Mouse (Mus musculus) limb, embryonic 14.5 days (tissue): ENCODE data around the gene Magi3. TPM values are rescaled to one million over a fixed set of nuclear protein-coding genes. Genes with fewer than 3 reads are reported as not detected.

Experiments used
- ATAC-seq: fragments of 200-750 bp; cut with Nextera tagmentation; 2 replicates; pipeline ENCODE4 v1.8.0; 2017; ENCODE audit warnings: low read depth, moderate number of reproducible peaks, moderate TSS enrichment; ENCODE audit not compliant: low FRiP score
- DNase-seq: peaks from one replicate; pipeline ENCODE4 v3.0.0-alpha.2; 2015; ENCODE audit warnings: low spot score
- H3K27ac ChIP-seq: fragments of 300-500 bp; sonication (generic); replicated peaks from 2 replicates; pipeline ENCODE4 v1.5.1; 2014; ENCODE audit warnings: low read depth, mild to moderate bottlenecking, low read length, moderate library complexity, mixed read lengths
- H3K27me3 ChIP-seq: fragments of 300-500 bp; sonication (generic); 2 replicates; pipeline ENCODE4 v1.6.1; 2014; ENCODE audit warnings: low read length, mixed read lengths; ENCODE audit not compliant: control insufficient read depth, insufficient read depth
- H3K36me3 ChIP-seq: fragments of 300-500 bp; sonication (generic); 2 replicates; pipeline ENCODE4 v1.6.1; 2014; ENCODE audit warnings: mild to moderate bottlenecking, low read length, moderate library complexity, mixed read lengths; ENCODE audit not compliant: control insufficient read depth, insufficient read depth
- H3K4me1 ChIP-seq: fragments of 300-500 bp; sonication (generic); 2 replicates; pipeline ENCODE4 v1.6.1; 2014; ENCODE audit warnings: antibody characterized with exemption, low read length, mixed read lengths; ENCODE audit not compliant: control insufficient read depth, insufficient read depth
- H3K4me2 ChIP-seq: fragments of 300-500 bp; sonication (generic); replicated peaks from 2 replicates; pipeline ENCODE4 v1.6.1; 2014; ENCODE audit warnings: low read depth, mild to moderate bottlenecking, low read length, moderate library complexity; ENCODE audit not compliant: severe bottlenecking
- H3K4me3 ChIP-seq: fragments of 300-500 bp; sonication (generic); replicated peaks from 2 replicates; pipeline ENCODE4 v1.5.1; 2014; ENCODE audit warnings: low read length
- H3K9ac ChIP-seq: fragments of 300-500 bp; sonication (generic); 2 replicates; pipeline ENCODE4 v1.6.1; 2014; ENCODE audit warnings: mild to moderate bottlenecking, low read depth, low read length, moderate library complexity; ENCODE audit not compliant: severe bottlenecking
- H3K9me3 ChIP-seq: fragments of 300-500 bp; sonication (generic); 2 replicates; pipeline ENCODE4 v1.6.1; 2016; ENCODE audit warnings: low read length; ENCODE audit not compliant: control insufficient read depth
- POLR2A ChIP-seq: fragments of 200-500 bp; IDR thresholded peaks from 2 replicates; pipeline ENCODE4 v1.8.0; 2012; ENCODE audit warnings: inconsistent platforms, mild to moderate bottlenecking, moderate library complexity, borderline replicate concordance; ENCODE audit not compliant: insufficient read depth, insufficient read length; ENCODE audit errors: extremely low read depth
- WGBS: fragments of 180-500 bp; shearing (Covaris S2); extraction: QIAGEN DNeasy Blood & Tissue Kit; methylation state at CpG from one replicate; pipeline ENCODE4 v1.1.7; 2014; 5-methylcytosine and 5-hydroxymethylcytosine counted together
- polyA plus RNA-seq, 2 experiments: library from polyadenylated mRNA; depleted of rRNA in 1 of 2; stranded (reverse) in 1 of 2; unstranded in 1 of 2; fragments of >200 nt; fragmentation: Nextera tagmentation in 1 of 2; extraction: Ambion mirVana in 1 of 2; gene quantifications; 2 replicates each; pipeline versions ENCODE4 v1.2.1 to v1.2.3; 2012 to 2014

Magi3 gene
- polyA plus RNA-seq, 2 experiments = 4.8 to 9.2 TPM

DNA sequence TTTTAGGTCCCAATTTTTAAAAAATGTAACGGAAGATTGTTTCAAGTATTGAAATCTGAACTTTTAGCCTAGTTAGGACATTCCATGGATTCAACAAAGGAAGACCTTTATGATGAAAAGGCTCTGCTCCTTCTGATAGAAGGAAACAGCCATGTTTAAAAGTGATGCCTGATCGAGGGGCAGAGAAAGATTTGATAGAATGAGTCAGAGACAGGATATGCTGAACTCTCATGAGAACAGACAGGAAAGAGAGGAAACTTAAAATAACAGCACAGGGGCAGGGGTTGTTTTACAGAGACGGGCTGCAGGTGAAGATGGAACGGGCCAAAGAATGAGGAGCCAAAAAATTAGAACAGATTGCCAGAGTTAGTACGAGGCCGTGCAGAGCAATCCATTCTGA lies 59.6 kb downstream of the Magi3 start:
- Histone ChIP-seq H3K4me2 (no peak overlapping the region), H3K9ac (no peak overlapping the region), H3K9me3 (no peaks in the 10 kb centered on the region), H3K27ac (no peak overlapping the region), H3K4me3 (no peak overlapping the region), H3K4me1 (no peaks in the 10 kb centered on the region), H3K36me3 (no peaks in the 10 kb centered on the region), H3K27me3 (no peaks in the 10 kb centered on the region)
- no peak for DNase-seq
- ATAC-seq = no peak
- no peak for TF ChIP-seq POLR2A
- WGBS = 85% methylated on average over 6 of the region's 6 CpGs

DNA sequence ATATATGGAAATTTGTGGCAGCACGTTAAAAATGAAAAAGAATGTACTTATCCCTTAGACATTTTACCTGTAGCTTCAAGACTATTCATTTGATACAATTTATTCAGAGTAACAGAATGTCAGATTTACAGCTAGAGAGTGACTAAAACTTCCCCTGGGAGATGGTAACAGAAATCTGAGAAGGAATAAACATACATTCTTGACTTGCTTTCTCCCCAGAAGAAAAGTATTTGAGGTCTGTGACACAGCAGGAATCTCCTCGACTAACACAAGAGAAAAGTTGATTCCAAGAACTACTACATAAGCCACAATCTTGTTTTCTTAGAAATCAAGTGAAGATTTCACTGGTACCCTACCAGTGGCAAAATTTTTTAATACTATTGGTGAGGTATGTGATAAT lies 70.0 kb downstream of the Magi3 start:
- Histone ChIP-seq H3K9me3 (no peaks in the 10 kb centered on the region), H3K4me3 (no peak overlapping the region), H3K9ac (no peak overlapping the region), H3K4me2 (no peak overlapping the region), H3K27ac (no peak overlapping the region), H3K27me3 (no peaks in the 10 kb centered on the region), H3K36me3 (no peaks in the 10 kb centered on the region), H3K4me1 (no peaks in the 10 kb centered on the region)
- no peak for TF ChIP-seq POLR2A
- ATAC-seq (no peak), DNase-seq (no peak)
- WGBS = 64% methylated on average over 2 of the region's 2 CpGs

DNA sequence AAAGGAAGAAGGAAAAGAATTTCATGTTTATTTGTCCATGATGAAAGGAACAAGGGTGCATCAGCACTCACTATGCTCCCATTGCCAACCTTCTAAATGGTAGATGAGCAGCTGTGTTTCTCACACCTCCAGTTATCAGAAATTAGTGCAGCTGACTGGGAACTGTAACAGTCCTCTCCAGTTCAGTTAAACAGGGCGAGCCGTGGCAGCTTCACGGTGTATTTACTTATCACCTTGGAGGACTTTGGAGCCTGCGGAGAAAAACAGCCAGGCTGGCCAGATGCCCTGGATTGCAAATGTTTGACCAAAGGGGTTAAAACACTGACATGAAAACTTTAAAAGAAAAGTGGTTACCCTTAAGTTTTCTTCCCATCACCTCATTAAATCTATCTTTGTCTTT lies 77.8 kb downstream of the Magi3 start:
- H3K4me2 ChIP-seq = no peak overlapping the region
- DNase-seq = no peak

DNA sequence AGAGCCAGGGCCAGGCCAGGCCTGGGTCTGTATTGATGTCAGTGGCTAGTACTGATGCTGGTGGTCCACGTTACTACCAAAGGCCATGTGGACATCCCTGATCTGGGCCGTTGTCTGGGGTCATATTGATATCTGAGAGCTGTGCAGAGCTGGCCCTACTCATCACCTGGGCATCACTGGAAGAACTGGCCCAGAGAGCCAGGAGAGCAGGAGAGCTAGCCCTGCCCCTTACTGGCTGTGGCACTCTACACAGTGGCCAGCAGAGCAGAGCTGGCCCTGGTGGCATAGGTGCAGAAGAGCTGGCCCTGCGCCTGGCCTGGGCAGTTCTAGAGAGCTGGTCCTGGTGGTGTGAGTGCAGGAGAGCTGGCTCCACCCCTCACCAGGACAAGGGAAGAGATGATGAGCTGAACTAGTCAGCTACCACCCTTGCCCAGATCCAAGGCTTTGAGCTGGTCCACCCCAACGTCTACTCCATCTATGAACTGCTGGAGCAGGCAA lies 81.2 kb downstream of the Magi3 start:
- Histone ChIP-seq H3K4me2 (no peak overlapping the region), H3K4me3 (no peak overlapping the region), H3K4me1 (0 out of 2 replicates have a peak, but pooled peaks cover 2% of the 10 kb centered on the region), H3K36me3 (no peaks in the 10 kb centered on the region), H3K9ac (no peak overlapping the region), H3K9me3 (no peaks in the 10 kb centered on the region), H3K27me3 (no peaks in the 10 kb centered on the region), H3K27ac (no peak overlapping the region)
- no peak for TF ChIP-seq POLR2A
- no peak for DNase-seq
- ATAC-seq = no peak
- 89% methylated on average over 4 of the region's 4 CpGs for WGBS

More for the DNA sequence above, 77.8 kb downstream of the Magi3 start:
- no peak for ATAC-seq
- no peak for TF ChIP-seq POLR2A
- Histone ChIP-seq H3K27ac (no peak overlapping the region), H3K27me3 (no peaks in the 10 kb centered on the region), H3K4me1 (0 out of 2 replicates have a peak, but pooled peaks cover 2% of the 10 kb centered on the region), H3K9me3 (no peaks in the 10 kb centered on the region), H3K9ac (no peak overlapping the region), H3K36me3 (no peaks in the 10 kb centered on the region), H3K4me3 (no peak overlapping the region)
- WGBS = 20% methylated on average over 4 of the region's 4 CpGs

DNA sequence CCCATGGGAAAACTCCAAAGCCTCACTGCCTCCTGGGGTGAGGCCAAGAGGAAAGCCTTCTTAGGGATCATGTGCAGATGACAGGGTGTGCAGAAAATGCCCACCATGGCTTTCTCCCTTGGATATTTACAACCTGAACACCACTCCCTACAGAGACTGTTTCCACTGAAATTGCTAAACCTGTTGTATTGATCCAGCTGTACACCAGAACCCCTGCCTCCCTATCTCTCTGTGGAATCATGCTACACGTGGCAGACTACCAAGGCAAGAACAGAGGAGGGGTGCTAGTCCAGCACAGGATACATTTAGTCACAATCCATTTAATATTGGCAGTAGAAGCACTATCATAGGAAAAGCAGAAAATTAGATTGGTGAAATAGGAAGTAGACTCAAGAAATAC lies 94.5 kb downstream of the Magi3 start:
- no peaks in the 10 kb centered on the region for H3K9me3 ChIP-seq
- H3K9ac ChIP-seq = no peak overlapping the region
- H3K4me1 ChIP-seq = no peaks in the 10 kb centered on the region
- no peaks in the 10 kb centered on the region for H3K36me3 ChIP-seq
- H3K27ac ChIP-seq = no peak overlapping the region
- no peak overlapping the region for H3K4me2 ChIP-seq
- no peak for ATAC-seq
- H3K27me3 ChIP-seq = no peaks in the 10 kb centered on the region
- no peak for TF ChIP-seq POLR2A
- DNase-seq = no peak
- no peak overlapping the region for H3K4me3 ChIP-seq
- 76% methylated on average over 1 of the region's 1 CpGs for WGBS

DNA sequence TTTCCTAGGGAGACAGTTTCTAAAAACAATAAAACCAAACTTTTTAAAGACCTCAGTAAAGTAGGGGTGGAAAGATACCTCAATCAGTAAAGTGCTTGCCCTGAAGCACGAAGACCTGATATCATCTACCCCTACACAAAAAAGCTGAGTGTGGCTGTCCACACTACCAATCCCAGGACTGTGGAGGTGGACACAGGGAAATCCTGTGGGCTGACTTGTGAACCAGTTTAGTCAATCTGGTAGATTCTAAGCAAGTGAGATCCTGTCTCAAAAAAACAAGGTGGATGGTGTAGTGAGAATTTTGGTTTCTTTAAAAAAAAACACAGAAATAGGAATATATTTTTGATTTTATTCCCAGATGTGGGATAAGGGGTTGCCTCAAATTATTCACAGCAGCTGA lies 96.3 kb downstream of the Magi3 start:
- H3K36me3 ChIP-seq = no peaks in the 10 kb centered on the region
- WGBS = 88% methylated on average over 1 of the region's 1 CpGs

More for the DNA sequence above, 96.3 kb downstream of the Magi3 start:
- no peaks in the 10 kb centered on the region for H3K4me1 ChIP-seq
- no peaks in the 10 kb centered on the region for H3K27me3 ChIP-seq
- DNase-seq = no peak
- no peak for ATAC-seq
- H3K27ac ChIP-seq = no peak overlapping the region
- H3K4me3 ChIP-seq = no peak overlapping the region
- no peak overlapping the region for H3K9ac ChIP-seq
- no peaks in the 10 kb centered on the region for H3K9me3 ChIP-seq
- no peak overlapping the region for H3K4me2 ChIP-seq
- TF ChIP-seq POLR2A = no peak
